Mouse (Mus musculus): ENCODE results near the gene Dpm1. TPM values are rescaled to one million over a fixed set of nuclear protein-coding genes. Genes with fewer than 3 reads are reported as not detected.

Dpm1 gene
- total RNA-seq, 2 experiments from 2014 or later, result 5.4 to 44.0 TPM

GRCm38 (mm10) chr2:168169800-168170113 lies 60.6 kb downstream of the Dpm1 start:
- peak; percentile 45 for ATAC-seq (replicated peaks; ENCODE audit: low FRiP score, poor library complexity, severe bottlenecking)

DNA sequence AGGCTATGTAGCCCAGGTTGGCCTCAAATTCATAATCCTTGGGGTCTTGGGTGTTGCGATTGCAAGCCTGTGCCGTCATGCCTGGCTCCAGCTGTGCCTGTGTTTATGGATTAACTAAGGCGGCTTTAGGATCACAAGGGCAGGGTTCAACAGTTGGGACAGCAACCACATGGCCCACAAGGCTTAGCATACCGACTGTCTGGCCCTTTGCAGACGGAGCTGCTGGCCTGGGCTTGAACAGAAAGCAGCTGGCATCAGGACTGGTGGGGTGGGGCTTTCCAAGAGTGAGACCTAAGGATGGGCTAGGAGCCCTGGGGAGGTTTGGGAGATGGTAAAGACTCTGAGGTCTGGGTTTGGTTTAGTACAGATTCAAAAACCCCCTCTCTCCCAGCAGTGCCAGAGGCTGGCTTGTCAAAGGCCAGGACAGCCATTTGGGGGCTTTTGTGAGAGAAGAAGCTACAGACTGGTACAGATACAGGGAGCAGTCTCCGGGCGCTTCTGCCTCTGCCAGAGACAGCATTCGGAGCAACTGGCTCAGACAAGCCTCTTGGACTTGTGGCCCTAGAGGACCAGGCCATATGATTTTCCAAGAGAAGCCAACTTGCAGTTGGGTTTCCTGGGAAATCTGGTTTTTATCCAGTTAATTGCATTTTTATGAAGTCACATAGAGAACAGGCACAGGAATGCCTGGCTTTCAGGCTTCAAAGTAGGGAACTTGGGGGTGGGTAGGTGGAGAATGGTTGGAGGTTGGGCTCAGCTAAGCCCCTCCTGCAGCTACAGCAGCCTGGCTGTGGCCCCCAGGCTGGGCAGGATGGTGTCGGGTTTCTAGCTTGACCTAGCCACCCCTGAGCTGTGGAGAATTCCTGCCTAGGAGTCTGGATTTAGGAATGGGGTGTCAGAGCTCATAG lies 61.2 kb downstream of the Dpm1 start:
- ATAC-seq (replicated peaks; ENCODE audit: low FRiP score, poor library complexity, severe bottlenecking), result no peak

GRCm38 (mm10) chr2:168167781-168168180 lies 62.6 kb downstream of the Dpm1 start:
- ATAC-seq (replicated peaks; ENCODE audit: low FRiP score, poor library complexity, severe bottlenecking), result no peak

DNA sequence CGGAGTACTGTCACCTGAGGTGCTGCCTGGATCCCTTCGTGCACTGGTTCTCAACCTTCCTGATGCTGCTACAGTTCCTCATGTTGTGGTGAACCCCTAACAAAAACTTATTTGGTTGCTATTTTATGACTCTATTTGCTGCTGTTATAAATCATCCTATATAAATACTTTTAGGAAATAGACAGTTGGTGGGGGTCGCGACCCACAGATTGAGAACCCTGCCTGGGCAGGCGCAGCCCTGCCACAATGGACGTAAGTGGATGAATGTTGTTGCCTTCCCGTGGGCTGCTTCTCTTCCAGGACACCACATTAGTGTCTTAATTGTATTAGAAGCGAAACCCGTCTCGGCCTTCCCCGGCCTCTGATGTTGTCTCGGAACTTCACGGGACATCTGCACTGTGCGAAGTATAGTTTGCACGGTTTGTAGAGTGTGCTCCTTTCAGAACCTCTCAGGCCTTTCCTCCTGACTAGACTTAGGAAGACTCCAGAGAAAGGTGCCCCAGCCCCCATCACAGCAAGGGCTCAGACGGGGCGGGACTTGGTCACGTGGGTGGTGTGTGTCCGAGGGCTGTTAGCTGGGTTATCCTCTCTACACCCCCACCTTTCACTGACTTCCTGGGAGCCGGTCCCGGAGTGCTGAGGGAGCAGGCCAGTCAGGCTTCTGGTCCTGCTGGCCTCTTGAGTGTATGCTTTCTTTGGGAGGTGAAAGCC lies 63.5 kb downstream of the Dpm1 start:
- no peak for ATAC-seq (replicated peaks; ENCODE audit: low FRiP score, poor library complexity, severe bottlenecking)

GRCm38 (mm10) chr2:168161978-168162377 lies 68.4 kb downstream of the Dpm1 start:
- ATAC-seq (replicated peaks; ENCODE audit: low FRiP score, poor library complexity, severe bottlenecking), result no peak

DNA sequence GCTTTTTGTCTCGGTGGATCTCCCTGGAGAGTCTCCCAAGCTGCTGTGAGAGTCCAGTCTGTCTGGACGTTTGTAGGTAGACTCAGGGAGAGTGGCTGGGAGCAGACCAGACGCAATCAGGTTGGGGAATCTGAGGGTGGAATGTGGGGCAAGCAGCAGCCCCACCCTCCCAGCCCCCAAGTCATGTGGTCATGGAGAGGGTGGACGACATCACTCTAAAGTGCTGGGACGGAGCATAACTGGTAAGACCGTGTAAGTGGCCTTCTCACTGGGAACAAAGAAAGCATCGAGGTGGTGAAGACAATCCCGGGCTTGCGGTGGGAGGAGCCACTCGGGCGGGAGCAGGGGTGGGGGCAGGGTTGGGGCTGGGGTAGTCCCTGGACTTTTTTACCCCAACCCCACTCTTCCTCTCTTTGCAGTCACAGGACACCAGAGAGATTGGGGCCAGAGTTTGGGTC lies 68.8 kb downstream of the Dpm1 start:
- no peak for ATAC-seq (replicated peaks; ENCODE audit: low FRiP score, poor library complexity, severe bottlenecking)

DNA sequence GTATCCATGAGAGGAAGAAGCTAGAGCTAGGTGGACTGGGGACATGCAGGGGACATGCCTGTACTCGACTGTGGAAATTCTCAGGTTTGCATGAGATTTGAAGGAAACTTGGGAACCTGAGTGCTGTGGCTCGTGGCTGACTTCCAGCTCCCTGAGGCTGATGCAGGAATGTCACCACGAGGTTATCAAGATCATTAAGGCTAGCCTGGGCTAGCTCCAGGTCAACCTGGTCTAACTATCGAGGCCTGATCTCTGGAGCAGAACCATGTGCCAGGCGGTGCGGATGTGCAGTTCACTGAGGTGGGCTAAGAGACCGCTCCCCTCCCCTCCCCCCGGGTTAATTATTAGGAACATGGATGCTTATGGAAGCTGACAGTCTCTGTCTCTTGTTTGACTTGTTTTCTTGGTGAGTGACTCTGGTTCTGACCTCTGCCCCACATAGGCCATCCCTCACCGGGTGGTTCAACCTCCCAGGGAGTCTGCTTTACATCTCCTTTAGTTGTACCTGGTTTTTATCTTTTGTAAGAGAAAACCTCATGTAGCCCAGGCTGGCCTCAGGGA lies 69.9 kb downstream of the Dpm1 start:
- ATAC-seq (replicated peaks; ENCODE audit: low FRiP score, poor library complexity, severe bottlenecking), result no peak

Other genes starting within 250 kb of the Dpm1 start
- gene Ripor3, start 220.0 kb downstream of the Dpm1 start, total RNA-seq (2015; ENCODE audit: low replicate concordance), result not detected in 2 replicates
- gene Ripor3, start 220.0 kb downstream of the Dpm1 start, total RNA-seq (2017; ENCODE audit: low replicate concordance), result 0.45 TPM in 1 of 2 replicates, not detected in the other
- gene Pard6b, start 149.6 kb downstream of the Dpm1 start, total RNA-seq (2015; ENCODE audit: low replicate concordance), result not detected in 2 replicates
- gene Pard6b, start 149.6 kb downstream of the Dpm1 start, total RNA-seq (2017; ENCODE audit: low replicate concordance), result 0.13 TPM in 1 of 2 replicates, not detected in the other
- gene Adnp, start 23.5 kb downstream of the Dpm1 start, total RNA-seq (2015; ENCODE audit: low replicate concordance), result 18.0 and 38.1 TPM in 2 replicates
- 0.53 and 17.5 TPM in 2 replicates for gene Adnp, start 23.5 kb downstream of the Dpm1 start, total RNA-seq (2017; ENCODE audit: low replicate concordance)
- gene Gm20716, start 227 bp downstream of the Dpm1 start, total RNA-seq (2015; ENCODE audit: low replicate concordance), result 9.7 and 14.3 TPM in 2 replicates
- 23.0 and 28.4 TPM in 2 replicates for gene Gm20716, start 227 bp downstream of the Dpm1 start, total RNA-seq (2017; ENCODE audit: low replicate concordance)
- 0.72 and 1.7 TPM in 2 replicates for gene Mocs3, start within 50 bp of the Dpm1 start, total RNA-seq (2015; ENCODE audit: low replicate concordance)
- gene Mocs3, start within 50 bp of the Dpm1 start, total RNA-seq (2017; ENCODE audit: low replicate concordance), result 1.2 and 1.3 TPM in 2 replicates
- gene Kcng1, start 51.1 kb upstream of the Dpm1 start, total RNA-seq (2015; ENCODE audit: low replicate concordance), result not detected in 2 replicates
- gene Kcng1, start 51.1 kb upstream of the Dpm1 start, total RNA-seq (2017; ENCODE audit: low replicate concordance), result not detected in 2 replicates